Mouse (Mus musculus) kidney, postnatal 0 days (tissue): ENCODE measurements around the gene Gper1. TPM values are rescaled to one million over a fixed set of nuclear protein-coding genes. Genes with fewer than 3 reads are reported as not detected.

Experiments used
- ATAC-seq: fragments of 200-750 bp; cut with Nextera tagmentation; replicated peaks from 2 replicates; pipeline ENCODE4 v1.8.0; 2017; ENCODE audit warnings: low read depth, moderate number of reproducible peaks, moderate TSS enrichment, moderate library complexity; ENCODE audit not compliant: low FRiP score
- DNase-seq: peaks from one replicate; pipeline ENCODE4 v3.0.0-alpha.2; 2016; ENCODE audit warnings: low spot score
- H3K27ac ChIP-seq: fragments of 300-500 bp; sonication (generic); 2 replicates; pipeline ENCODE4 v1.5.1; 2014; ENCODE audit warnings: mild to moderate bottlenecking
- H3K27me3 ChIP-seq: fragments of 300-500 bp; sonication (generic); 2 replicates; pipeline ENCODE4 v1.6.1; 2014; ENCODE audit warnings: low read length, mixed read lengths; ENCODE audit not compliant: insufficient read depth
- H3K36me3 ChIP-seq: fragments of 300-500 bp; sonication (generic); 2 replicates; pipeline ENCODE4 v1.6.1; 2014; ENCODE audit warnings: low read length, mixed read lengths; ENCODE audit not compliant: insufficient read depth
- H3K4me1 ChIP-seq: fragments of 300-500 bp; sonication (generic); replicated peaks from 2 replicates; pipeline ENCODE4 v1.6.1; 2014; ENCODE audit warnings: antibody characterized with exemption, low read length, mixed read lengths; ENCODE audit not compliant: insufficient read depth
- H3K4me2 ChIP-seq: fragments of 300-500 bp; sonication (generic); 2 replicates; pipeline ENCODE4 v1.6.1; 2014; ENCODE audit warnings: mild to moderate bottlenecking, low read length, moderate library complexity, mixed read lengths
- H3K4me3 ChIP-seq: fragments of 300-500 bp; sonication (generic); replicated peaks from 2 replicates; pipeline ENCODE4 v1.5.1; 2014; ENCODE audit warnings: low read depth, low read length
- H3K9ac ChIP-seq: fragments of 300-500 bp; sonication (generic); 2 replicates; pipeline ENCODE4 v1.6.1; 2014; ENCODE audit warnings: low read depth, low read length
- H3K9me3 ChIP-seq: fragments of 300-500 bp; sonication (generic); replicated peaks from 2 replicates; pipeline ENCODE4 v1.6.1; 2016; ENCODE audit warnings: low read length, inconsistent platforms, mixed read lengths
- CTCF ChIP-seq: IDR thresholded peaks from 2 replicates; pipeline ENCODE4 v1.5.1; 2016; ENCODE audit warnings: antibody characterized with exemption, low read depth, mild to moderate bottlenecking, moderate library complexity
- WGBS: fragments of 180-500 bp; shearing (Covaris S2); extraction: QIAGEN DNeasy Blood & Tissue Kit; methylation state at CpG from one replicate; pipeline ENCODE4 v1.1.7; 2014; 5-methylcytosine and 5-hydroxymethylcytosine counted together
- polyA plus RNA-seq: library from polyadenylated mRNA; unstranded; fragments of >200 nt; fragmentation: Nextera tagmentation; extraction: Ambion mirVana; gene quantifications from 2 replicates; pipeline ENCODE4 v1.2.1, GENCODE M21; 2015

Gene Gper1
- polyA plus RNA-seq, 1 experiment from 2014 or later, result 11.3 TPM

DNA sequence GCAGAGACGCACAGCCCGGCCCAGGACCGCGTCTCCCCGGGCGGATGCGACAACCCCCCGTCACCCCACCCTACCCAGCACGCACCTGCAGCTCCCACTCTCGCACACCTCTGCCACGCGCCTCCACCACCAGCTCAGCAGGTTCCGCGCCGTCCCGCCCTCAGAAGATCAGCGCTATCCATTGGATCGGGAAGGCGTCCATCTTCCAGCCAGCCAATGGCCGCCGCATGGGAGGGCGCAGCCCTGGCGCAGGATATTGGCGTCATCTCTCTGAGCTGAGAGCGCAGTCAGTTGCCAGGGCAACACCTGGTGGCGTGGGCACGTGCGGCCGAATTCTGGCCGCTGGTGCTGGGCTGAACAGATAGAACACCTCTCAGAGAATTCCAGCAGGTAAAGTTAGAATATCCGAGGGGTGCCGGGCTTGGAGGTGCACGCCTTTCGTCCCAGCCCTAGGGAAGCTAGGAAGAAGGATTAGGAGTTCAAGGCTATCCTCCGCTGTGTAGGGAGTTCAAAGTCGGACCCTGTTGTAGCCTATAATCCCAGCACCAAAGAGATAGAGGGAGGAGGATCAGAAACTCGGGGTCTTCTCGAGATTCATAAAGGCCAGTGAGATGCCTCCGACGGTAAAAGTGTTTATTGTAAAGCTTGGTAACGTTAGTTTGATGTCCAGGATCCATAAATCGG is 37.6 kb downstream of the Gper1 start, which contains the start of gene 3110082I17Rik:
TSS of gene 3110082I17Rik (minus strand) at position 144 of the 684 bp plus-strand sequence.
- Histone ChIP-seq H3K9ac (peak within 1 kb of the TSS; percentile 64), H3K36me3 (no peaks in the 10 kb centered on the region), H3K9me3 (no peaks in the 10 kb centered on the region), H3K4me3 (peak within 1 kb of the TSS; percentile 61), H3K4me2 (peak within 1 kb of the TSS; percentile 82), H3K27me3 (no peaks in the 10 kb centered on the region), H3K4me1 (peaks cover 4% of the 10 kb centered on the region; the same call in 1 of the 2 replicates), H3K27ac (no peak within 1 kb of the TSS)
- no peak for TF ChIP-seq CTCF
- WGBS, result 4% methylated on average over 42 of the region's 42 CpGs
- DNase-seq (peak; percentile 96), ATAC-seq (peak; percentile 98)

DNA sequence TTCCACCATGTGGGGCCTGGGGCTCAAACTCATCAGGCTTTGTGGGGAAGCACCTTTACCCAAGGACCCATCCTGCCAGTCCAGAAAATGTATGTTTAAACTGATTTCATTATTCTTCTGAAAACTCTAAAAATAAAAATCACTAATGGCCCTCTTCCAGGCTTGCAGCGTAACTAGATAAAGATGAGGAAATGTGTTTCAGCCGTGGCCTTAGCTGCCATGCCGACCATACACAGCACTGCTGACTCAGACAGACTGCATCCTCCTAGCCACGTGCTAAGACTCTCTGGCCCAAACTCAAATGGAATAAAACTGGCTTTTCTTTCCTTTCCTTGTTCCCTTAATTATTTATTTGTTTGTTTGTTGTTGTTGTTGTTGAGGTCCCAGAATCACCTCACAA is 41.9 kb downstream of the Gper1 start:
- Histone ChIP-seq H3K36me3 (no peaks in the 10 kb centered on the region), H3K4me3 (no peak overlapping the region), H3K4me2 (no peak overlapping the region), H3K9me3 (no peaks in the 10 kb centered on the region), H3K4me1 (peaks cover 2% of the 10 kb centered on the region; the same call in 1 of the 2 replicates), H3K9ac (no peak overlapping the region), H3K27ac (no peak overlapping the region), H3K27me3 (no peaks in the 10 kb centered on the region)
- WGBS, result 54% methylated on average over 4 of the region's 4 CpGs
- no peak for DNase-seq
- TF ChIP-seq CTCF, result no peak
- no peak for ATAC-seq

DNA sequence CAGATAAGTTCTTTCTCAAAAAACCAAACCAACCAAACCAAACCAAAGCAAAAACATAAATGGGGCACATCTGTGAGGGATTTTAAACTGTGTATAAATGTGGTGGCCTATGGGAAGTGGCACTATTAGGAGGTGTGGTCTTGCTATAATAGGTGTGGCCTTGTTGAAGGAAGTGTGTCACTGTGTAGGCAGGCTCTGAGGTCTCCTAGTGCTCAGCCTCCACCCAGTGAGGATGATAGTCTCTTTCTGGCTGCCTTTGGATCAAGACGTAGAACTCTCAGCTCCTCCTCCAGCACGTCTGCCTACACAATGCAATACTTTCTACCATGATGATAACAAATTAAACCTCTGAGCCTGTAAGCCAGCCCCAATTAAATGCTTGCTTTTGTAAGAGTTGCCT is 43.4 kb downstream of the Gper1 start:
- Histone ChIP-seq H3K4me1 (no peaks in the 10 kb centered on the region), H3K36me3 (peaks cover under 1% of the 10 kb centered on the region; the same call in 1 of the 2 replicates), H3K4me2 (no peak overlapping the region), H3K9ac (no peak overlapping the region), H3K4me3 (no peak overlapping the region), H3K9me3 (no peaks in the 10 kb centered on the region), H3K27ac (no peak overlapping the region), H3K27me3 (no peaks in the 10 kb centered on the region)
- DNase-seq, result no peak
- 63% methylated on average over 2 of the region's 2 CpGs for WGBS
- ATAC-seq, result no peak
- no peak for TF ChIP-seq CTCF

DNA sequence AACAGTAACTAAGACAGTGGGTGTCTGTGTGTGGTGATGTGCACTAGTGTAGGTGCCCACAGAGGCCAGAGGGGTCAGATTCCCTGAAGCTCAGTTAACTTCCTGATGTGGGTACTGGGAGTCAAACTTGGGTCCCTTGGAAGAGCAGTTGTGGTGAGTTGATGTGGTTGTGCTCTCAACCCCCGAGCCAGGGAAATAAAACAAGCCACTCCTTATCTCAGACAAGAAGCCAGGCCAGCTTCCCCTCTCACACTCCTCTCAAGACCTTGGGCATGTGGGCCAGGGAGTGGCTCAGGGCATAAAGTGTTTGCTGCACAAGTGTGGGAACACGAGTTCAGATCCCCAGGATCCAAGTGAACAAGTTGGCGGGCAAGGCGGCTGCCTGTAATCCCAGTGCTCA is 43.9 kb downstream of the Gper1 start:
- no peak for TF ChIP-seq CTCF

DNA sequence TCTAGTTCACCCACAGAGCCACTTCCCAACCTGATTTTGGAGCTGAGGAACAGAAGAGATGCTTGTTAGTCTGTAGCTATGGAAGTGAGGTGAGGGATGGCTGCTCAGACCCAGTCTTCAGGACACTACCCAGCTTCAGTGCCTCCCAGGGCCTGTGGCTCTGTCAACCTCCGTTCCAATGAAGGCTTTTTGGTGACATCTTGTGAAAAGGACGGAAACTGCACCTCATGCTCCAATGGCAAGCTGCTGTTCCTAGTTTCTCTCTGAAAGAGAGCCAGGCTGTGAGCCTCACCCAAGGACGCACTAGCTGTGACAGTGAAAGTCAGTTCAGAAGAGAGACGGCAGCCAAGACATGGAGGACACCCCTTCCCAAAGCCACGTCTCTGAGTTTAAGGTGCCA is 45.0 kb downstream of the Gper1 start:
- Histone ChIP-seq H3K4me1 (no peaks in the 10 kb centered on the region), H3K36me3 (peaks cover 16% of the 10 kb centered on the region), H3K27ac (no peak overlapping the region), H3K4me3 (no peak overlapping the region), H3K27me3 (no peaks in the 10 kb centered on the region), H3K9ac (no peak overlapping the region), H3K4me2 (no peak overlapping the region), H3K9me3 (no peaks in the 10 kb centered on the region)
- 36% methylated on average over 5 of the region's 5 CpGs for WGBS
- DNase-seq, result peak; percentile 58
- peak; percentile 68 for TF ChIP-seq CTCF
- no peak for ATAC-seq

More for the DNA sequence above, 43.9 kb downstream of the Gper1 start:
- Histone ChIP-seq H3K4me2 (no peak overlapping the region), H3K27ac (no peak overlapping the region), H3K36me3 (peaks cover 5% of the 10 kb centered on the region), H3K9ac (no peak overlapping the region), H3K27me3 (no peaks in the 10 kb centered on the region), H3K9me3 (no peaks in the 10 kb centered on the region), H3K4me3 (no peak overlapping the region), H3K4me1 (no peaks in the 10 kb centered on the region)
- WGBS, result 78% methylated on average over 4 of the region's 4 CpGs
- no peak for DNase-seq
- no peak for ATAC-seq

DNA sequence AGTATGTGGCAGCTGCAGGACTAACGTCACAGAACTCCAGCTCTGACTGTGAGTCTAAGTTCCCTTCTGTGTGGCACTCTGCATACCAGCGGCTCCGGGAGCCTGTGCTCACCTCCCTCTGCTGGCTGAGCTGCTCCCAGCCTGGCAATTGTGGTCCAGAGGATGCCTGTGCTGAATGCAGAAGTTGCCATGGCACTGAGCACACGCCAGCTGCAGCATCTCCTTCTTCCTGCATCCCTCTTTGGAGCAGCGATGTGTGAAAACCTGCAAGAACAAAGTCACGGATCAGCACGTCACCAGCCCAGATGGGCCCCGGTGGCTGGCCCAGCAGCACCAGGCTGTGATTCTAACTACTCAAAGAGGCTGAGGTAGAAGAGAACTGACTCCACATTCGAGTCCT is 51.8 kb downstream of the Gper1 start:
- Histone ChIP-seq H3K9ac (no peak overlapping the region), H3K4me2 (no peak overlapping the region), H3K27ac (no peak overlapping the region), H3K36me3 (peaks cover 56% of the 10 kb centered on the region), H3K27me3 (no peaks in the 10 kb centered on the region), H3K4me1 (no peaks in the 10 kb centered on the region), H3K9me3 (no peaks in the 10 kb centered on the region), H3K4me3 (no peak overlapping the region)
- ATAC-seq (no peak), DNase-seq (no peak)
- WGBS, result 81% methylated on average over 9 of the region's 9 CpGs
- no peak for TF ChIP-seq CTCF

Other genes starting within 250 kb of the Gper1 start
- gene Sun1, start 222.5 kb upstream of the Gper1 start, polyA plus RNA-seq, result 35.0 and 38.6 TPM in 2 replicates
- gene Get4, start 170.8 kb upstream of the Gper1 start, polyA plus RNA-seq, result 149 and 152 TPM in 2 replicates
- 6.5 and 6.9 TPM in 2 replicates for gene Adap1, start 97.5 kb upstream of the Gper1 start, polyA plus RNA-seq
- gene Cox19, start 71.7 kb upstream of the Gper1 start, polyA plus RNA-seq, result 116 TPM in 2 replicates
- gene Cyp2w1, start 70.5 kb upstream of the Gper1 start, polyA plus RNA-seq, result not detected in 2 replicates
- gene Gpr146, start 45.5 kb upstream of the Gper1 start, polyA plus RNA-seq, result 7.6 and 7.8 TPM in 2 replicates
- gene C130050O18Rik, start 17.9 kb upstream of the Gper1 start, polyA plus RNA-seq, result 1.2 and 1.5 TPM in 2 replicates
- gene 3110082I17Rik, start 37.4 kb downstream of the Gper1 start, polyA plus RNA-seq, result 25.6 and 26.6 TPM in 2 replicates
- 6.8 and 7.6 TPM in 2 replicates for gene Zfand2a, start 61.4 kb downstream of the Gper1 start, polyA plus RNA-seq
- gene Uncx, start 120.3 kb downstream of the Gper1 start, polyA plus RNA-seq, result 44.8 and 50.9 TPM in 2 replicates